Mouse (Mus musculus): ENCODE measurements at regions not wholly inside any gene's neighbourhood (a gene's known extent, or its start where the extent isn't known, plus 50 kb on each side); places are given as distances from the start of the nearest gene placed in this dataset.

- Histone ChIP-seq H3K36me3 (ENCODE audit: control insufficient read depth, insufficient read depth, low read length) (no peaks in the 10 kb centered on the region), H3K4me1 (ENCODE audit: control insufficient read depth in 2 of 2, insufficient read depth in 2 of 2, low read length in 2 of 2) (peaks cover 3 to 13% of the 10 kb centered on the region in 2 experiments; a peak in 3 of 4 replicates), H3K4me3 (ENCODE audit: control insufficient read depth in 1 of 2, insufficient read depth in 1 of 2, low read depth in 1 of 2, low read length in 2 of 2) (no peak overlapping the region), H3K27me3 (ENCODE audit: control insufficient read depth, insufficient read depth, low read length) (no peaks in the 10 kb centered on the region), H3K9me3 (ENCODE audit: control insufficient read depth, low read length) (no peaks in the 10 kb centered on the region), H3K4me2 (ENCODE audit: low read length) (no peak overlapping the region), H3K9ac (ENCODE audit: low read length) (no peak overlapping the region), H3K27ac (replicated peaks in 1 of 2; ENCODE audit: control insufficient read depth in 1 of 2, insufficient read depth in 1 of 2, low read depth in 2 of 2, low read length in 2 of 2) (no peak overlapping the region)
- ATAC-seq (ENCODE audit: insufficient number of reproducible peaks, insufficient read depth, low FRiP score, low read depth): no peak
- WGBS: 79% methylated on average over 15 of the region's 15 CpGs
Observed at GRCm38 (mm10) chr12:77854281-77855075, 339.6 kb upstream of the Gm6657 start.

- H3K4me2 ChIP-seq (ENCODE audit: low read length): no peak overlapping the region
- no peaks in the 10 kb centered on the region for H3K36me3 ChIP-seq (ENCODE audit: control insufficient read depth, insufficient read depth, low read length)
- ATAC-seq (ENCODE audit: insufficient number of reproducible peaks, insufficient read depth, low FRiP score, low read depth): no peak
- H3K4me3 ChIP-seq (ENCODE audit: control insufficient read depth in 1 of 2, insufficient read depth in 1 of 2, low read depth in 1 of 2, low read length in 2 of 2): no peak overlapping the region
- H3K27me3 ChIP-seq (ENCODE audit: control insufficient read depth, insufficient read depth, low read length): no peaks in the 10 kb centered on the region
- no peak overlapping the region for H3K9ac ChIP-seq (ENCODE audit: low read length)
- no peaks in the 10 kb centered on the region for H3K9me3 ChIP-seq (ENCODE audit: control insufficient read depth, low read length)
- H3K4me1 ChIP-seq (ENCODE audit: control insufficient read depth in 2 of 2, insufficient read depth in 2 of 2, low read length in 2 of 2): peaks cover 3 to 13% of the 10 kb centered on the region in 2 experiments; a peak in 3 of 4 replicates
- WGBS: 71% methylated on average over 12 of the region's 12 CpGs
- H3K27ac ChIP-seq (replicated peaks in 1 of 2; ENCODE audit: control insufficient read depth in 1 of 2, insufficient read depth in 1 of 2, low read depth in 2 of 2, low read length in 2 of 2): no peak overlapping the region
Observed at GRCm38 (mm10) chr12:77855796-77856195, 338.2 kb upstream of the Gm6657 start.

DNA sequence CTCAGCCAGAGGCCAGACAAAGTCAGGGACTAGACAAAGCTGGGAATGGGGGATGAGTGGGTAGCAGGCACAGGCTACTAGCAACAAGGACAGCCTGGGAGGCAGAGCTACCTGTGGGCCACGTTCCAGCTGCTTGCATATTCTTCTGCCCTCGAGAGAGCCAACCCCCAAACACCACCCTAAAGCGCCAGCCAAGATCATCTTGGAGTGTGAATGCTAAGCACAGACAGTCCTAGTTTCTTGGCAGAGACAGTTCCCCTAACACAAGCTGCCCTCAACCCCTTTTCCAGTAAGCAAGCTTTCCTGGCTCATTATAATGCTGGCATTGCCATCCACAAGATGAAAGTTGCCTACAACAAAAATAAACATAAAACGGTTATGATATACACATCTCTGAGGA, 336.8 kb upstream of the Gm6657 start:
- H3K9ac ChIP-seq (ENCODE audit: low read length): no peak overlapping the region
- H3K9me3 ChIP-seq (ENCODE audit: control insufficient read depth, low read length): no peaks in the 10 kb centered on the region
- no peak overlapping the region for H3K27ac ChIP-seq (replicated peaks in 1 of 2; ENCODE audit: control insufficient read depth in 1 of 2, insufficient read depth in 1 of 2, low read depth in 2 of 2, low read length in 2 of 2)
- no peak overlapping the region for H3K4me3 ChIP-seq (ENCODE audit: control insufficient read depth in 1 of 2, insufficient read depth in 1 of 2, low read depth in 1 of 2, low read length in 2 of 2)
- no peaks in the 10 kb centered on the region for H3K36me3 ChIP-seq (ENCODE audit: control insufficient read depth, insufficient read depth, low read length)
- no peaks in the 10 kb centered on the region for H3K27me3 ChIP-seq (ENCODE audit: control insufficient read depth, insufficient read depth, low read length)
- H3K4me2 ChIP-seq (ENCODE audit: low read length): no peak overlapping the region
- WGBS: 72% methylated on average over 4 of the region's 4 CpGs
- H3K4me1 ChIP-seq (ENCODE audit: control insufficient read depth in 2 of 2, insufficient read depth in 2 of 2, low read length in 2 of 2): peaks cover 3 to 13% of the 10 kb centered on the region in 2 experiments; a peak in 3 of 4 replicates
- ATAC-seq (ENCODE audit: insufficient number of reproducible peaks, insufficient read depth, low FRiP score, low read depth): no peak

DNA sequence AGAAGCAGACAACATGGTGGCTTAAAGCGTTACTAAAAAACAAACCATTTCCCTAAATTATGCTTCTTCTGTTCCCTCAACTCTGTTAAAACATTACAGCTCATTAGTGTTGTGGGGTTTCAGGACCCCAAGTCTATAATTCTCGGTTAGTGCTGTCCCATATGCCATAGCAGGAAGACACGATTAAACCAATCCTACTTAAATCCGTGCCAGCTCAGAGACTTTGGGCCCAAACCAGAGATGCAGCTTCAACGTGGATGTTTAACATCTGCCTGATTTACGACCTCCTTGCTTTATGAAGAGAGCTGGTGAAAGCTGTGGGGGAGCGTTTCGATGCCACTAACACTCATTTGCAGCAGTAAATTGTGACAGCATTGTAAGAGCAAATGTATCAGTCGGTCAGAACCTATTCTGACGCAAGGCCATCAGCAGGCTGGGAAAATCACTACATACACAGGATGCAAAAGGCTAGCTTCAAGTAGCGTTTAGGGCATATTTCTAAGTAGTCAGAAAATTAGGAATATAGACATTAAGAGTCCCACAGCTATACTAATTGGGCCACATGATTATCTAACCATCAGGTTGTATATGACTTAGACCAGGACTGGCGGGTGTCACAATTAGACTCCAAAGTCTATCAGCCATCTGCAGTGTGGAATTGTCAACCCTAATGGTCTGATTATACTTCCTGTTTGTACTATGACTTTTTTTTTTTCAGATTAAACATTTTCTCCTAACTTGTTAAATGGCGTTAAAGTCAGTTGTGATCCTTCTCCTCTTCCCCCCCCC, 333.1 kb upstream of the Gm6657 start:
- no peak overlapping the region for H3K9ac ChIP-seq (ENCODE audit: low read length)
- WGBS: 80% methylated on average over 13 of the region's 13 CpGs

GRCm38 (mm10) chr12:77867947-77868495, 326.0 kb upstream of the Gm6657 start:
- Histone ChIP-seq H3K4me2 (ENCODE audit: low read length) (no peak overlapping the region), H3K36me3 (ENCODE audit: control insufficient read depth, insufficient read depth, low read length) (no peaks in the 10 kb centered on the region), H3K9me3 (ENCODE audit: control insufficient read depth, low read length) (no peaks in the 10 kb centered on the region), H3K27ac (replicated peaks in 1 of 2; ENCODE audit: control insufficient read depth in 1 of 2, insufficient read depth in 1 of 2, low read depth in 2 of 2, low read length in 2 of 2) (no peak overlapping the region), H3K4me3 (ENCODE audit: control insufficient read depth in 1 of 2, insufficient read depth in 1 of 2, low read depth in 1 of 2, low read length in 2 of 2) (no peak overlapping the region), H3K4me1 (ENCODE audit: control insufficient read depth in 2 of 2, insufficient read depth in 2 of 2, low read length in 2 of 2) (no peaks in the 10 kb centered on the region), H3K27me3 (ENCODE audit: control insufficient read depth, insufficient read depth, low read length) (no peaks in the 10 kb centered on the region), H3K9ac (ENCODE audit: low read length) (no peak overlapping the region)
- no peak for ATAC-seq (ENCODE audit: insufficient number of reproducible peaks, insufficient read depth, low FRiP score, low read depth)
- WGBS: 44% methylated on average over 4 of the region's 4 CpGs

More for the DNA sequence above, 333.1 kb upstream of the Gm6657 start:
- Histone ChIP-seq H3K9me3 (ENCODE audit: control insufficient read depth, low read length) (no peaks in the 10 kb centered on the region), H3K4me3 (ENCODE audit: control insufficient read depth in 1 of 2, insufficient read depth in 1 of 2, low read depth in 1 of 2, low read length in 2 of 2) (no peak overlapping the region), H3K36me3 (ENCODE audit: control insufficient read depth, insufficient read depth, low read length) (no peaks in the 10 kb centered on the region), H3K4me2 (ENCODE audit: low read length) (no peak overlapping the region), H3K4me1 (ENCODE audit: control insufficient read depth in 2 of 2, insufficient read depth in 2 of 2, low read length in 2 of 2) (no peaks in the 10 kb centered on the region), H3K27ac (replicated peaks in 1 of 2; ENCODE audit: control insufficient read depth in 1 of 2, insufficient read depth in 1 of 2, low read depth in 2 of 2, low read length in 2 of 2) (no peak overlapping the region), H3K27me3 (ENCODE audit: control insufficient read depth, insufficient read depth, low read length) (no peaks in the 10 kb centered on the region)
- no peak for ATAC-seq (ENCODE audit: insufficient number of reproducible peaks, insufficient read depth, low FRiP score, low read depth)

GRCm38 (mm10) chr12:77869296-77869695, 324.7 kb upstream of the Gm6657 start:
- WGBS: 73% methylated on average over 3 of the region's 3 CpGs
- H3K9me3 ChIP-seq (ENCODE audit: control insufficient read depth, low read length): no peaks in the 10 kb centered on the region
- H3K4me3 ChIP-seq (ENCODE audit: control insufficient read depth in 1 of 2, insufficient read depth in 1 of 2, low read depth in 1 of 2, low read length in 2 of 2): no peak overlapping the region
- H3K4me2 ChIP-seq (ENCODE audit: low read length): no peak overlapping the region
- no peaks in the 10 kb centered on the region for H3K36me3 ChIP-seq (ENCODE audit: control insufficient read depth, insufficient read depth, low read length)
- no peak overlapping the region for H3K9ac ChIP-seq (ENCODE audit: low read length)
- no peak for ATAC-seq (ENCODE audit: insufficient number of reproducible peaks, insufficient read depth, low FRiP score, low read depth)
- no peak overlapping the region for H3K27ac ChIP-seq (replicated peaks in 1 of 2; ENCODE audit: control insufficient read depth in 1 of 2, insufficient read depth in 1 of 2, low read depth in 2 of 2, low read length in 2 of 2)
- H3K27me3 ChIP-seq (ENCODE audit: control insufficient read depth, insufficient read depth, low read length): no peaks in the 10 kb centered on the region
- no peaks in the 10 kb centered on the region for H3K4me1 ChIP-seq (ENCODE audit: control insufficient read depth in 2 of 2, insufficient read depth in 2 of 2, low read length in 2 of 2)

GRCm38 (mm10) chr12:77887335-77887734, 306.7 kb upstream of the Gm6657 start:
- ATAC-seq (ENCODE audit: insufficient number of reproducible peaks, insufficient read depth, low FRiP score, low read depth): no peak
- WGBS: 88% methylated on average over 2 of the region's 2 CpGs
- Histone ChIP-seq H3K9ac (ENCODE audit: low read length) (no peak overlapping the region), H3K4me3 (ENCODE audit: control insufficient read depth in 1 of 2, insufficient read depth in 1 of 2, low read depth in 1 of 2, low read length in 2 of 2) (no peak overlapping the region), H3K36me3 (ENCODE audit: control insufficient read depth, insufficient read depth, low read length) (no peaks in the 10 kb centered on the region), H3K27me3 (ENCODE audit: control insufficient read depth, insufficient read depth, low read length) (no peaks in the 10 kb centered on the region), H3K4me2 (ENCODE audit: low read length) (no peak overlapping the region), H3K9me3 (ENCODE audit: control insufficient read depth, low read length) (no peaks in the 10 kb centered on the region), H3K27ac (replicated peaks in 1 of 2; ENCODE audit: control insufficient read depth in 1 of 2, insufficient read depth in 1 of 2, low read depth in 2 of 2, low read length in 2 of 2) (no peak overlapping the region), H3K4me1 (ENCODE audit: control insufficient read depth in 2 of 2, insufficient read depth in 2 of 2, low read length in 2 of 2) (no peaks in the 10 kb centered on the region)
